Mouse (Mus musculus) kidney, embryonic 15.5 days (tissue): ENCODE results near the gene Triml1. TPM values are rescaled to one million over a fixed set of nuclear protein-coding genes. Genes with fewer than 3 reads are reported as not detected.

Experiments
- polyA plus RNA-seq: library from polyadenylated mRNA; unstranded; fragments of >200 nt; fragmentation: Nextera tagmentation; extraction: Ambion mirVana; gene quantifications from 2 replicates; pipeline ENCODE4 v1.2.1, GENCODE M21; 2015

Triml1 gene
- polyA plus RNA-seq, 1 experiment from 2014 or later: not detected

Other genes with a start within 250 kb of the Triml1 start
- not detected in 2 replicates for gene Triml2, start 39.1 kb upstream of the Triml1 start, polyA plus RNA-seq
- gene Zfp42, start 165.5 kb upstream of the Triml1 start, polyA plus RNA-seq: not detected in 2 replicates